Mouse (Mus musculus) Patski (cell line): ENCODE data around the gene Timp3. TPM values are rescaled to one million over a fixed set of nuclear protein-coding genes. Genes with fewer than 3 reads are reported as not detected.
"Not testable (repeated sequence)": the region's sequence is repeated elsewhere in the genome, so short reads cannot be mapped to it uniquely, and the experiment has no call there.

ENCODE experiments used
- ATAC-seq: fragments of 100-300 bp; one replicate; pipeline ENCODE4 v1.8.0; 2021
- CTCF ChIA-PET: fragments of 350-600 bp; sonication (Branson Sonifier 250); formaldehyde crosslinking; loops from one replicate; lab custom pipeline; 2022; ENCODE audit warnings: inconsistent platforms; lab: Charles Lee
- POLR2A ChIA-PET: fragments of 350-600 bp; sonication (Branson Sonifier 250); formaldehyde crosslinking; loops from one replicate; lab custom pipeline; 2022; ENCODE audit warnings: antibody characterized with exemption, inconsistent platforms; lab: Charles Lee
- DNase-seq: peaks from one replicate; pipeline ENCODE4 v3.0.0-alpha.2; 2011; ENCODE audit warnings: low read depth, low spot score
- H3K27me3 ChIP-seq: fragments of 371-371 bp; one replicate; pipeline ENCODE4 v1.5.1; 2021
- CTCF ChIP-seq: fragments of 100-300 bp; IDR thresholded peaks from one replicate; pipeline ENCODE4 v1.5.1; 2021
- in situ Hi-C: fragments of 300-500 bp; cut with MboI; formaldehyde crosslinking; loops from 3 replicates; pipeline ENCODE4 v1.11.1; 2018; ENCODE audit warnings: low pct_unique_long_range_greater_than_20kb, mixed read lengths
- polyA plus RNA-seq: library from polyadenylated mRNA; unstranded; gene quantifications from one replicate; pipeline ENCODE4 v1.2.3, GENCODE M21; 2021

Timp3 gene
- polyA plus RNA-seq, 1 experiment from 2014 or later, result 554 TPM

DNA sequence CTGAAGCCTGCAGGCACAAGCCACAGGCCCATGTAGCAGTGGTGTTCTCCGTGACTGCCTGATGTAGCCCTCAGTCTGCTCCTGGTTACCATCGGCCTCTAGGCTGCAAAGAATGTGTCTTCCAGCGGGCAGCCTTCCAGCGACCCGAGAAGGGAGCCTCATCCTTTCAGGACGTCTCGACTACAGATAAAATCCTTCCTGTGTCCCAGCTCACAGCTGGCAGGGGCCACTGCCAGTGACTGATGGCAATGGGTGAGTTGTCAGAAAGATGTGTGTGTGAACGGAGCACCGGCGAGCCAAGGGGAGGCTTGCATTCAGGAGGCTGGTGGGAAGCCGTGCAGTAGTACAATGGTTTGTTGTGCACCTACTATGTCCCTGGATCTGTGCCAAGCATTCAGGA lies 75.7 kb downstream of the Timp3 start:
- ChIA-PET CTCF (interaction anchor here (0.7 kb wide), 1 partner anchor 11 kb away, joined by 3 read pairs; no protein-coding TSS in a partner anchor), POLR2A (interaction anchor here (1.1 kb wide), 1 partner anchor 10 kb away, joined by 3 read pairs; no protein-coding TSS in a partner anchor)
- in situ Hi-C loops, result no loop called here
- H3K27me3 ChIP-seq, result no peaks in the 10 kb centered on the region
- no peak for DNase-seq
- no peak for ATAC-seq
- no peak for TF ChIP-seq CTCF

DNA sequence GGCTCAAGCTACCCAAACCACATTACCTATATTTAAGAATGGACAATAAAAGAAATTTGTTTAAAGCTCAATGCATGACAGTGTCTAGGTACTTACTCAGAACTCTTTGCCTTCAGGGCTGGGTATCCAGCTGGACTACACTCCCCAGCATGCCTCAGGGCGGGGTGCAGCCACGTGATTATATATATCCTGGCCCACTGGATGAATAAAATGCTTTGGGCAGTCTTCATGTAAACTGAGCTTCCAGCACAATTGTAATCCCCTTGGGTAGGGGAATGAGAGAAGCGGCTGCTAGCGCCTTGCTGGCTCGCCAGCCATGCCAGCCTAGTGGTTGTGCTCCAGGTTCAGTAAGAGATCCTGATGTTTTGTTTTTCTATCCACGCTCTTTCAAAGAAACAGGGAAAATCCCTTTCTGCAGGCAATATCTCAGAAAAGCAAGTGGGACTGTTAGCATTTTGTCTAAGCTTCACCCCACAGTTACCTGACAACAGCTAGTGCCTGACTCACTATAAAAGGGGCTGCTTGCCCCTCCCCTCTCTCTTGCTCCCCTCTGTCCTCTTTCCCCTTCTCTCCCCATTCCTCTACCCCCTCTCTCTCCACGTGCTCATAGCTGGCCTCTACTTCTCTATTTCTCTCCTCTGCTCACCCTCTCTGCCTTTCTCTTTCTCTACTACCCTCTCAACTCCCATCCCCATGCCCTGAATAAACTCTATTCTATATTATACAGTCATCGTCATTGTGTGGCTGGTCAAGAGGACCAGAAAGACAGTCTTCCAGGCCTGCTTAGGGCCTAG lies 76.4 kb downstream of the Timp3 start:
- ATAC-seq, result no peak

DNA sequence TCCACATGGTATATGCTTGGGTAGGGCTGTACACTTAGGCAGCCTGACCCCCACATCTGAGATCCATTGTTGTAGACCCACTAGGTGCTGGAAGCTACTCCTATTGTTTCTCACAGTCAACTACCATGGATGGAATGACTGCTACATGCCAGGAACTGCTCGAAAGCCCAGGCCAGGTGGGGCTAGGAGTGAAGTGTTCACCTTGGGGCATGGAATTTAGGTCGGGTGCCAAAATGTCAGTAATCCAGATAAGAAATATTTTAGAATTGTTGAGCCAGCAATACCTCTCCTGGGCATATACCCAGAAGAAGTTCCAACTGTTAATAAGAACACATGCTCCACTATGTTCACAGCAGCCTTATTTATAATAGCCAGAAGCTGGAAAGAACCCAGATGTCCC lies 78.6 kb downstream of the Timp3 start:
- POLR2A ChIA-PET, DNase-seq, in situ Hi-C loops, H3K27me3 ChIP-seq, ATAC-seq: not testable (repeated sequence)
- CTCF ChIA-PET, result interaction anchor here (1.2 to 2.0 kb wide), 4 partner anchors 10 to 22 kb away, joined by 3 to 7 read pairs (median 3); no protein-coding TSS in a partner anchor

More for the DNA sequence above, 76.4 kb downstream of the Timp3 start:
- TF ChIP-seq CTCF, result no peak
- POLR2A ChIA-PET, result interaction anchor here (0.8 kb wide), 1 partner anchor 9 kb away, joined by 3 read pairs; no protein-coding TSS in a partner anchor
- no peaks in the 10 kb centered on the region for H3K27me3 ChIP-seq
- no peak for DNase-seq
- in situ Hi-C loops, result no loop called here
- CTCF ChIA-PET, result interaction anchor here (0.7 kb wide), 1 partner anchor 11 kb away, joined by 3 read pairs; no protein-coding TSS in a partner anchor

DNA sequence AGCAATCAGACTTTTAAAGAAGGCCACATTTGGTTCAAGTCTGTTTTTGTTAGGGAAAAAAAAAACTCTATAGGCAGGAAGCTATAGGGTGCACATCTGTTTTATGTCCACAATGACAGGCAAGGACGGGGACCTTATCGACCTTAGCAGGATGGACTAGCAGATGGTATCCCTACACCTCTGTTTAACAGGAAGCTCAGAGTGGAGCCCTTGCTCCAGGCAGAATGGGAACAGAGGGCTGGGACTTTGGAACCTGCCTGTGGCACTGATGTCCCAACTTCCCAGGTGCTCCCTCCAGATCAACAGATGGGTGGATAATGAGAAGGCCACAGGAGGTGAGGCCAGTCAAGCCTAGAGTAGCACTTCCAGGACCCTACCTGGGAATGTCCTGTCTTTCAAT lies 80.5 kb downstream of the Timp3 start:
- ATAC-seq, result no peak
- DNase-seq, result no peak
- CTCF ChIA-PET, result interaction anchor here (1.2 to 2.0 kb wide), 2 partner anchors 19 to 57 kb away, joined by 3 to 7 read pairs; no protein-coding TSS in a partner anchor
- H3K27me3 ChIP-seq, result no peaks in the 10 kb centered on the region
- in situ Hi-C loops, result no loop called here
- POLR2A ChIA-PET, result interaction anchor here (0.5 kb wide), 1 partner anchor 63 kb away, joined by 5 read pairs; no protein-coding TSS in a partner anchor
- no peak for TF ChIP-seq CTCF

DNA sequence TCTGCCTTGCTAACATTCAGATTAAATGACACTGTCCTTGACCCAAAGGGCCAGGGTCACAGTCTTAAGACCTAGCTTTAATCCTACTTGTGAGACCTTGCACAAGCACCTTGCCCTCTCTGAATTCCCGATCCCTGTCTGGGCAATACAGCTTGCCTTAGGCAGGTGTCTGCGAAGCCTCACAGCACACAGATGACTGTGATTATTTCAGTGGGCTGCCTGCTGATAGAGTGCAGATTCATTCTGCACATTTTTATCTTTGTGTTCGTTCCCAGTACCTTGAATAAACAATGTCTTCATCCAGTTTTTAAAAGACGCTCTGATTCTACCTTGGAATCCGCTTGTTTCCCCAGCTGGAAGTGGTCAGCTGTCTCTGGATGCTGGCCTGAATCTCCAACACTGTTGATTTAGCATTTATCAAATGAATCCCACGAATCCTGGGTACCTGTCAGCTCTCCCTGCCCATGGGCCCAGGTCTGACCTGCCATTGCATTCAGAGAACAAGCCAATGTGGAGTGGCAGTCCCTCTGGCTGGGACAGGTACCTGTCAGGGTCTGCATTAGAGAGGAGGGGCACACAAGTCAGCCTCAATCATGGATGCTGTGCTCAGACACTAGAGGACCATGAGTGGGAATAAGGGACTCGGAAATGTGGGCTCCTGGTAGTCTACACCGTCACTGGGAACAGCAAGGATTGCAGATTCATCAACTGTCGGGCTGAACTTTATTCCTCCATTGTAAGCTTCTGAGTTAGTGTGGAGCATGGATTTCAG lies 81.2 kb downstream of the Timp3 start:
- in situ Hi-C loops, result no loop called here
- ATAC-seq, result no peak
- DNase-seq, result no peak
- POLR2A ChIA-PET, result interaction anchor here (0.5 kb wide), 1 partner anchor 62 kb away, joined by 5 read pairs; no protein-coding TSS in a partner anchor
- CTCF ChIA-PET, result interaction anchor here (1.2 kb wide), 1 partner anchor 57 kb away, joined by 3 read pairs; no protein-coding TSS in a partner anchor
- no peaks in the 10 kb centered on the region for H3K27me3 ChIP-seq
- TF ChIP-seq CTCF, result no peak

DNA sequence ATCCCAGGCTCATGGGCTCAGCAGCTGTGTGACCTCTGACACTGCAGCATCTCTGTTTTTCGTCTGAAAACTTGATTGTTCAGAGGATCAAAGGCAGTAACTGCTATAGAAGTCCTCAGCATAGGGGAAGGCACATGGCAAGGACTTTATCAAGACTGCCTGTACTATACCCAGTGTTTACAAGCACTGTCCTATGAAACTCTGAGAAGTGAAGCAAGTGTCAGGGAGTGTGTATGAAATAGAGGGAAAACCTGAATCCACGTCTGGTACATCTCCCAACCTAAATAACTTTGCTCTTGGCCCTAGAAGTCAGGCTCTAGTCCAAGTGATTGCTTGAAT lies 81.7 kb downstream of the Timp3 start:
- POLR2A ChIA-PET, result interaction anchor here (0.6 kb wide), 1 partner anchor 18 kb away, joined by 3 read pairs; no protein-coding TSS in a partner anchor
- in situ Hi-C loops, result no loop called here
- CTCF ChIA-PET, result no interaction called here
- no peak for ATAC-seq
- H3K27me3 ChIP-seq, result no peaks in the 10 kb centered on the region
- TF ChIP-seq CTCF, result no peak
- no peak for DNase-seq

DNA sequence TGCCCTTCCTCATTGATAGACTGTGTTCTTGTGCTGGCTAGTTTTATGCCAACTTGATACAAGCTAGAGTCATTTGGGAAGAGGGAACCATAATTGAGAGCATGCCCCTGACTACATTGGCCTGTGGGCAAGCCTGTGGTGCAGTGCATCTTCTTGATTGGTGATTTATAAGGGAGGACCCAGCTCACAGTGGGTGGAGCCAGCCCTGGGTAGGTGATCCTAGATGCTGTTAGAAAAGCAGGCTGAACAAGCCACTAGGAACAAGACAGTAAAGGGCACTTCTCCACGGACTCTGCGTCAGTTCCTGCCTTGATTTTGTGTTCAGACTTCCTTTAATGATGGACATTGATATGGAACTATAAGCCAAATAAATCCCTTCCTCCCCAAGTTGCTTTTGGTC lies 84.5 kb downstream of the Timp3 start:
- in situ Hi-C loops, result no loop called here
- TF ChIP-seq CTCF, result no peak
- no peaks in the 10 kb centered on the region for H3K27me3 ChIP-seq
- ATAC-seq (no peak), DNase-seq (no peak)
- ChIA-PET POLR2A (interaction anchor here (0.6 kb wide), 1 partner anchor 82 kb away, joined by 3 read pairs; no protein-coding TSS in a partner anchor), CTCF (no interaction called here)

DNA sequence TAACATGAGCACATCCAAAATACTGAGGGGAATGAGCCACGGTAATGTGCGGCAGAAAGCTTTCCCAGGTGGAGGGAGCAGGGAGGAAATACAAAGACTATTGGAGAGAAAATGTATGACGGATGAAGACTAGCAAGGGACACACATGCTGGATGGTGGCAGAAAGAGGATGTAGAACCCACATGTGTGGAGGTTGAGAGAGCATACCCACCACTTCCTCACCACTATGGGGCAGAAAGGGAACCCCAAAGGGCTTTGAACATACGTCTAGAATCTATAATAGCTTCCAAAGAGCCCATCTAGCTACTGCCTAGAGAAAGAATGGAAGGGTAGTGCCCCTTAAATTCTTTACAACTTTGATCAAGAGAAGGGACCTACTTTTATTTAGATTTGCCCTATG lies 85.5 kb downstream of the Timp3 start:
- ATAC-seq (no peak), DNase-seq (no peak)
- CTCF ChIA-PET, result interaction anchor here (1.1 kb wide), 1 partner anchor 20 kb away, joined by 4 read pairs; no protein-coding TSS in a partner anchor
- in situ Hi-C loops, result no loop called here
- POLR2A ChIA-PET, result interaction anchor here (0.9 kb wide), 1 partner anchor 9 kb away, joined by 3 read pairs; no protein-coding TSS in a partner anchor
- TF ChIP-seq CTCF, result no peak
- no peaks in the 10 kb centered on the region for H3K27me3 ChIP-seq

DNA sequence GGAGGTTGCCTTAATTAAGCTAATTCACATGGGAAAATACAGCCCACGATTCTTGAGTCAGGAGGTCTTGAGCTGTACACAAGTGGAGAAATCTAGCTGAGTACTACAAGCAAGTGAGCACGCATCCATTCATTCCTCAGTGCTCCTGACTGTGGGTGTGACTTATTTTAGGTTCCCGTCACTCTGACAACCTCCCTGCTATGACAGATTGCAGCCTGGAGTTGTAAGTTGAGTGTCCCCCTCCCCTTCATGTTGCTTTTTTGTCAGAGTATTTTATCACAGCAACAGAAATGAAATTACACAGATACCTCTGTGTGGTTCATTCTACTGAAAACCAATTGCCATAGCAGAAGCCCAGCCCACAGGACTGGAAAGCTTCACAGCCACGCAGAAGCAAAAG lies 86.1 kb downstream of the Timp3 start:
- no peak for DNase-seq
- CTCF ChIA-PET, result interaction anchor here (1.1 kb wide), 1 partner anchor 21 kb away, joined by 4 read pairs; no protein-coding TSS in a partner anchor
- POLR2A ChIA-PET, result no interaction called here
- in situ Hi-C loops, result no loop called here
- ATAC-seq, result no peak
- no peaks in the 10 kb centered on the region for H3K27me3 ChIP-seq
- no peak for TF ChIP-seq CTCF

DNA sequence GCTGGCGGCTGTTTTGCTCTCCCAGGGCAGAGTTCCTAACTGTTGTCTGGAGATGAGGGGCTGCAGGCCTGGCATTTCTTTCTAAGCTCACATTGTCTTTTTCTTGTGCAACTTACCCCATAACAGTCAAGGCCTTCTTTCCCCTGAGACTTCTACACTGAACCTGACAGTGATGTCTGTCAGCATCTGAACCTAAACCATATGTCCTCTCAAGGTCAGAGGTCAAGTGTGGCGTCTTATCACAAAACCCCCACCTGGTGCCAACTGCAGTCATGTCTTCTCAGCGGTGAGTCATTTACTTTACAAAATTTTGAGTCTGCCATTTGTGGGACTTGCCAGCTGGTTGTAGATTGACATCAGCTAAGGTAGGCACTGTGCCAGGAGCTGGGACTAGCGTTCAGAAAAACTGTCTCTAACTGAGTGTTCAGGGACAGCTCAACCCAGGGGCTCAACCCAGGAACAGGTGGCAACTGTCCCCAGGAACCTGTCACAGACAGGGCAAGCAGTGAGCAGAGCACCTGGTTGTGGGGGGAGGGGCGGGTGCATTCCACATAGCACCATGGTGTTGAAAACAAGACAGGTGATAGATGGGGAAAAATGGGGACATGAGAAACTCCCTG lies 87.8 kb downstream of the Timp3 start:
- ATAC-seq (no peak), DNase-seq (peak; percentile 6)
- no peak for TF ChIP-seq CTCF
- CTCF ChIA-PET, result interaction anchor here (1.0 kb wide), 1 partner anchor 18 kb away, joined by 3 read pairs; no protein-coding TSS in a partner anchor
- POLR2A ChIA-PET, result no interaction called here
- no peaks in the 10 kb centered on the region for H3K27me3 ChIP-seq
- in situ Hi-C loops, result no loop called here
